Mouse (Mus musculus): ENCODE measurements around the gene Neu4. TPM values are rescaled to one million over a fixed set of nuclear protein-coding genes. Genes with fewer than 3 reads are reported as not detected.

The Neu4 gene
- polyA plus RNA-seq (2012; rRNA removed; ENCODE audit: low replicate concordance): not detected in 2 replicates

DNA sequence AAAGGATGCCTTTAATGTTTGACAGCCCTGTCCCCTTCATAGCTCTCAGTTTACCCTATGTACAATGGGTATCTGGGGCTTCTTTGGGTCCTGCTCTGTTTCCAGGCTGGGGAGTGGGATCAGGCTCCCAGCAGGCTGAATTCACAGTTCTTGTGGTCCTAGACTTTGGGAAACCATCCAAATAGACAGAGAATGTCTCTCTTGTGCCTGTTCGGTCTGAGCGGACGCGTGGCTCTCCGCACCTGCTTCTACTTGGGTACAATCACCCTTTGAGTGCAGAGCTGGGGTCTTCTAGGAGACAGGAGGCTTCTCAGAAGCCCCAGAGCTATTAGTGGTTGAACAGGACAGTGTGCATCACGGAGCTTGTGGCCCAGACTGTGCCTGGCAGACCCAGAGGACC is at the start of gene Neu4:
TSS of gene Neu4 (plus strand) at position 301 of the 400 bp plus-strand sequence.

DNA sequence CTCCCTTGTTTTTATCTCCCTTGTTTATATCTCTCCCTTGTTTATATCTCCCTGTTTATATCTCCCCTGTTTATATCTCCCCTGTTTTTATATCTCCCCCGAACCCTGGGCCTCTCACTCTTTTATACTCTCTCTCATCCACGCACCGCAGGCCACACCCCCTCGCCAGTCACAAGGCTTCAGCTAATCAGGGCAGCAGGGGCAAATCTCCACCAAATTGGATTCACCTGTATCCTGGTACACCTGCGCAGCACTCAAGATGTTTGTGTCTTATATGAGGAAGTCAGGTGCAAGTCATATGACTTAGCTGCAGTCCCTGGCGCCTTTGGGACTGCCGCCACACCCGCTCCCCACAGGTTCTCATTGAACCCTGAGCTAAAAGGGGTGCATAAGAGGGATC is 30.0 kb upstream of the Neu4 start, which contains the start of gene Gal3st2c:
TSS of gene Gal3st2c (plus strand) at position 301 of the 400 bp plus-strand sequence.

DNA sequence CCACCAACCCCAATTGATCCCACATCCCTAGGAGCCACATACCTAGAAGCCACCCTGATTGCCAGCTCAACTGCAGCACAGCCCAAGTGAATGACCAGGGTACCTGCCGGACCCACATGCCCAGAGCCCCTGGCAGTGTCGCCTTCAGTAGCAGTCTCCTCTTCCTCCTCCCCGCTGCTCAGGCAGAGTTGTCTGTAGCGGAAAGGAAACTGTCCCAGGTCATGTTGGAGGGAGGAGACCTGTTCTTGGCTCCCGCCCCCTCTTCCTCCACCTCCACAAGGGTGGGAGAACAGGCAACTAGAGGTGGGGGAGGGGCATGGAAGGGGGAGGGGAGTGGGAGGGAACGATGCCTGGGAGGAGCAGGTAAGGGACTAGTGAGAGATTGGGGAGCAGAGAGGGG is 32.1 kb downstream of the Neu4 start, which contains the start of gene Pdcd1:
TSS of gene Pdcd1 (minus strand) at position 181 of the 400 bp plus-strand sequence.

Other genes with a start within 250 kb of the Neu4 start
- 31.8 and 54.5 TPM in 2 replicates for gene Dtymk, start 218.5 kb upstream of the Neu4 start, polyA plus RNA-seq (2012; rRNA removed; ENCODE audit: low replicate concordance)
- 6.2 and 8.6 TPM in 2 replicates for gene Ing5, start 216.5 kb upstream of the Neu4 start, polyA plus RNA-seq (2012; rRNA removed; ENCODE audit: low replicate concordance)
- 26.5 and 38.8 TPM in 2 replicates for gene D2hgdh, start 195.5 kb upstream of the Neu4 start, polyA plus RNA-seq (2012; rRNA removed; ENCODE audit: low replicate concordance)
- 1.5 TPM in 2 replicates for gene Gal3st2, start 159.1 kb upstream of the Neu4 start, polyA plus RNA-seq (2012; rRNA removed; ENCODE audit: low replicate concordance)
- gene Gal3st2b, start 102.1 kb upstream of the Neu4 start, polyA plus RNA-seq (2012; rRNA removed; ENCODE audit: low replicate concordance): 1.9 and 3.2 TPM in 2 replicates
- gene Gal3st2c, start 29.9 kb upstream of the Neu4 start, polyA plus RNA-seq (2012; rRNA removed; ENCODE audit: low replicate concordance): 0.03 and 0.05 TPM in 2 replicates
- gene Pdcd1, start 32.1 kb downstream of the Neu4 start, polyA plus RNA-seq (2012; rRNA removed; ENCODE audit: low replicate concordance): 2.1 and 2.7 TPM in 2 replicates